Mouse (Mus musculus) midbrain, embryonic 15.5 days (tissue): Measurements from ENCODE around the gene Crygb. TPM values are rescaled to one million over a fixed set of nuclear protein-coding genes. Genes with fewer than 3 reads are reported as not detected.

Experiments used
- polyA plus RNA-seq: library from polyadenylated mRNA; unstranded; fragments of >200 nt; fragmentation: Nextera tagmentation; extraction: Ambion mirVana; gene quantifications from 2 replicates; pipeline ENCODE4 v1.2.1, GENCODE M21; 2015

Crygb gene
- polyA plus RNA-seq, 1 experiment from 2014 or later = not detected

Other genes with a start within 250 kb of the Crygb start
- 12.4 and 12.5 TPM in 2 replicates for gene Plekhm3, start 125.5 kb downstream of the Crygb start, polyA plus RNA-seq
- not detected in 2 replicates for gene Akr1cl, start 49.5 kb downstream of the Crygb start, polyA plus RNA-seq
- gene Cryge, start 31.1 kb downstream of the Crygb start, polyA plus RNA-seq = not detected in 2 replicates
- not detected in 2 replicates for gene Crygd, start 18.8 kb downstream of the Crygb start, polyA plus RNA-seq
- gene Crygc, start 8.6 kb downstream of the Crygb start, polyA plus RNA-seq = not detected in 2 replicates
- gene Cryga, start 21.1 kb upstream of the Crygb start, polyA plus RNA-seq = not detected in 2 replicates
- gene Gm28845, start 37.3 kb upstream of the Crygb start, polyA plus RNA-seq = not detected in 2 replicates
- gene D630023F18Rik, start 40.9 kb upstream of the Crygb start, polyA plus RNA-seq = 0.80 and 1.1 TPM in 2 replicates
- gene Idh1, start 104.2 kb upstream of the Crygb start, polyA plus RNA-seq = 529 and 531 TPM in 2 replicates
- gene Pikfyve, start 104.4 kb upstream of the Crygb start, polyA plus RNA-seq = 10.6 and 12.8 TPM in 2 replicates
- 1.2 and 1.4 TPM in 2 replicates for gene Pth2r, start 199.8 kb upstream of the Crygb start, polyA plus RNA-seq